Mouse (Mus musculus) forebrain, embryonic 12.5 days (tissue): ENCODE data around the gene Ephb2. TPM values are rescaled to one million over a fixed set of nuclear protein-coding genes. Genes with fewer than 3 reads are reported as not detected.

ENCODE experiments used
- ATAC-seq: fragments of 200-750 bp; cut with Nextera tagmentation; 2 replicates; pipeline ENCODE4 v1.8.0; 2017; ENCODE audit warnings: moderate TSS enrichment; ENCODE audit not compliant: low FRiP score
- H3K27ac ChIP-seq: fragments of 300-500 bp; sonication (generic); 2 replicates; pipeline ENCODE4 v1.5.1; 2016; ENCODE audit warnings: mild to moderate bottlenecking
- H3K27me3 ChIP-seq: fragments of 300-500 bp; sonication (generic); 2 replicates; pipeline ENCODE4 v1.6.1; 2016; ENCODE audit warnings: mild to moderate bottlenecking
- H3K36me3 ChIP-seq: fragments of 300-500 bp; sonication (generic); replicated peaks from 2 replicates; pipeline ENCODE4 v1.6.1; 2016; ENCODE audit warnings: mild to moderate bottlenecking
- H3K4me1 ChIP-seq: fragments of 300-500 bp; sonication (generic); 2 replicates; pipeline ENCODE4 v1.6.1; 2016
- H3K4me2 ChIP-seq: fragments of 300-500 bp; sonication (generic); 2 replicates; pipeline ENCODE4 v1.6.1; 2016; ENCODE audit warnings: mild to moderate bottlenecking, moderate library complexity
- H3K4me3 ChIP-seq: fragments of 300-500 bp; sonication (generic); replicated peaks from 2 replicates; pipeline ENCODE4 v1.5.1; 2016; ENCODE audit warnings: mild to moderate bottlenecking
- H3K9ac ChIP-seq: fragments of 300-500 bp; sonication (generic); 2 replicates; pipeline ENCODE4 v1.6.1; 2016; ENCODE audit warnings: mild to moderate bottlenecking
- H3K9me3 ChIP-seq: fragments of 300-500 bp; sonication (generic); 2 replicates; pipeline ENCODE4 v1.6.1; 2016
- WGBS: fragments of 180-500 bp; shearing (Covaris S2); methylation state at CpG from one replicate; pipeline ENCODE4 v1.1.7; 2016; 5-methylcytosine and 5-hydroxymethylcytosine counted together
- polyA plus RNA-seq: library from polyadenylated mRNA; unstranded; fragments of >200 nt; fragmentation: Nextera tagmentation; extraction: Ambion mirVana; gene quantifications from 2 replicates; pipeline ENCODE4 v1.2.1, GENCODE M21; 2016

The Ephb2 gene
- polyA plus RNA-seq, 1 experiment from 2014 or later, result 30.2 TPM

- H3K36me3 ChIP-seq, result no peaks in the 10 kb centered on the region
- 61% methylated on average over 5 of the region's 5 CpGs for WGBS
- ATAC-seq, result no peak
- H3K27me3 ChIP-seq, result peaks cover 38% of the 10 kb centered on the region
- 0 out of 2 replicates have a peak, but pooled peaks cover 3% of the 10 kb centered on the region for H3K9me3 ChIP-seq
- no peak overlapping the region for H3K4me2 ChIP-seq
- peaks cover 26% of the 10 kb centered on the region for H3K4me1 ChIP-seq
- H3K9ac ChIP-seq, result no peak overlapping the region
- H3K27ac ChIP-seq, result no peak overlapping the region
- no peak overlapping the region for H3K4me3 ChIP-seq
Observed at GRCm38 (mm10) chr4:136636511-136636910, 199.3 kb downstream of the Ephb2 start.

- H3K4me1 ChIP-seq, result peaks cover 30% of the 10 kb centered on the region
- no peak for ATAC-seq
- H3K9ac ChIP-seq, result no peak overlapping the region
- peaks cover 38% of the 10 kb centered on the region for H3K27me3 ChIP-seq
- no peaks in the 10 kb centered on the region for H3K36me3 ChIP-seq
- no peak overlapping the region for H3K27ac ChIP-seq
- H3K9me3 ChIP-seq, result 0 out of 2 replicates have a peak, but pooled peaks cover 3% of the 10 kb centered on the region
- H3K4me3 ChIP-seq, result no peak overlapping the region
- H3K4me2 ChIP-seq, result no peak overlapping the region
Observed at GRCm38 (mm10) chr4:136635995-136636394, 199.8 kb downstream of the Ephb2 start.

GRCm38 (mm10) chr4:136631237-136631994 is 204.4 kb downstream of the Ephb2 start:
- ATAC-seq, result no peak
- peaks cover 7% of the 10 kb centered on the region for H3K4me1 ChIP-seq
- H3K9me3 ChIP-seq, result 0 out of 2 replicates have a peak, but pooled peaks cover 3% of the 10 kb centered on the region

GRCm38 (mm10) chr4:136626590-136626989 is 209.2 kb downstream of the Ephb2 start:
- Histone ChIP-seq H3K4me1 (peaks cover 7% of the 10 kb centered on the region), H3K27ac (no peak overlapping the region), H3K36me3 (no peaks in the 10 kb centered on the region), H3K4me2 (no peak overlapping the region), H3K9me3 (no peaks in the 10 kb centered on the region), H3K4me3 (no peak overlapping the region), H3K27me3 (no peaks in the 10 kb centered on the region), H3K9ac (no peak overlapping the region)
- WGBS, result 75% methylated on average over 6 of the region's 6 CpGs
- ATAC-seq, result no peak

More at GRCm38 (mm10) chr4:136631237-136631994, 204.4 kb downstream of the Ephb2 start:
- Histone ChIP-seq H3K27me3 (peaks cover 11% of the 10 kb centered on the region), H3K36me3 (no peaks in the 10 kb centered on the region), H3K4me2 (no peak overlapping the region), H3K4me3 (no peak overlapping the region), H3K27ac (0 out of 2 replicates have a peak overlapping the region, but pooled peaks have one; percentile 31), H3K9ac (no peak overlapping the region)
- 83% methylated on average over 11 of the region's 11 CpGs for WGBS

- Histone ChIP-seq H3K4me3 (no peak within 1 kb of the TSS), H3K4me1 (no peaks in the 10 kb centered on the region), H3K9me3 (no peaks in the 10 kb centered on the region), H3K27me3 (no peaks in the 10 kb centered on the region), H3K4me2 (no peak within 1 kb of the TSS), H3K9ac (no peak within 1 kb of the TSS), H3K36me3 (no peaks in the 10 kb centered on the region), H3K27ac (no peak within 1 kb of the TSS)
- no peak for ATAC-seq
- 34% methylated on average over 6 of the region's 6 CpGs for whole genome bisulfite sequencing
Observed at GRCm38 (mm10) chr4:136622388-136622787, 213.4 kb downstream of the Ephb2 start, which contains the start of gene Lactbl1. TSS of gene Lactbl1 (plus strand) at chr4:136622621.

- WGBS, result 50% methylated on average over 5 of the region's 5 CpGs
- no peak for ATAC-seq
- no peak overlapping the region for H3K4me2 ChIP-seq
- H3K9me3 ChIP-seq, result no peaks in the 10 kb centered on the region
- no peaks in the 10 kb centered on the region for H3K36me3 ChIP-seq
- no peak overlapping the region for H3K27ac ChIP-seq
- no peak overlapping the region for H3K9ac ChIP-seq
- H3K4me3 ChIP-seq, result no peak overlapping the region
- H3K4me1 ChIP-seq, result no peaks in the 10 kb centered on the region
- H3K27me3 ChIP-seq, result no peaks in the 10 kb centered on the region
Observed at GRCm38 (mm10) chr4:136621956-136622355, 213.8 kb downstream of the Ephb2 start.

- Histone ChIP-seq H3K27ac (no peak overlapping the region), H3K4me2 (no peak overlapping the region), H3K4me3 (no peak overlapping the region), H3K27me3 (no peaks in the 10 kb centered on the region), H3K4me1 (no peaks in the 10 kb centered on the region), H3K9ac (no peak overlapping the region), H3K9me3 (no peaks in the 10 kb centered on the region), H3K36me3 (no peaks in the 10 kb centered on the region)
- no peak for ATAC-seq
- 0% methylated on average over 1 of the region's 1 CpGs for WGBS
Observed at GRCm38 (mm10) chr4:136621336-136621735, 214.5 kb downstream of the Ephb2 start.

- H3K4me3 ChIP-seq, result no peak overlapping the region
- H3K4me2 ChIP-seq, result no peak overlapping the region
- ATAC-seq, result no peak
- H3K27me3 ChIP-seq, result no peaks in the 10 kb centered on the region
- no peaks in the 10 kb centered on the region for H3K36me3 ChIP-seq
- WGBS, result 70% methylated on average over 7 of the region's 7 CpGs
- H3K27ac ChIP-seq, result no peak overlapping the region
- no peaks in the 10 kb centered on the region for H3K9me3 ChIP-seq
- no peaks in the 10 kb centered on the region for H3K4me1 ChIP-seq
- no peak overlapping the region for H3K9ac ChIP-seq
Observed at GRCm38 (mm10) chr4:136613657-136614056, 222.1 kb downstream of the Ephb2 start.

GRCm38 (mm10) chr4:136610387-136610856 is 225.4 kb downstream of the Ephb2 start, which contains the start of gene Tex46:
TSS of gene Tex46 (plus strand) at chr4:136610437.
- Histone ChIP-seq H3K4me3 (no peak within 1 kb of the TSS), H3K27ac (no peak within 1 kb of the TSS), H3K27me3 (no peaks in the 10 kb centered on the region), H3K4me1 (no peaks in the 10 kb centered on the region), H3K9me3 (no peaks in the 10 kb centered on the region), H3K36me3 (no peaks in the 10 kb centered on the region), H3K9ac (no peak within 1 kb of the TSS), H3K4me2 (no peak within 1 kb of the TSS)
- no peak for ATAC-seq
- WGBS, result 64% methylated on average over 4 of the region's 4 CpGs

GRCm38 (mm10) chr4:136605756-136606485 is 229.9 kb downstream of the Ephb2 start:
- Histone ChIP-seq H3K27ac (no peak overlapping the region), H3K4me3 (no peak overlapping the region), H3K27me3 (no peaks in the 10 kb centered on the region), H3K9ac (no peak overlapping the region), H3K9me3 (no peaks in the 10 kb centered on the region), H3K4me2 (no peak overlapping the region), H3K36me3 (no peaks in the 10 kb centered on the region), H3K4me1 (peaks cover 9% of the 10 kb centered on the region)
- no peak for ATAC-seq
- 91% methylated on average over 19 of the region's 19 CpGs for WGBS

- peak within 1 kb of the TSS; percentile 98 for H3K27ac ChIP-seq
- H3K9ac ChIP-seq, result peak within 1 kb of the TSS; percentile 100
- 0 out of 2 replicates have a peak, but pooled peaks cover 3% of the 10 kb centered on the region for H3K36me3 ChIP-seq
- no peaks in the 10 kb centered on the region for H3K27me3 ChIP-seq
- peak within 1 kb of the TSS; percentile 98 for H3K4me3 ChIP-seq
- WGBS, result under 1% methylated on average over 45 of the region's 45 CpGs
- H3K4me2 ChIP-seq, result peak within 1 kb of the TSS; percentile 63
- peaks cover 18% of the 10 kb centered on the region for H3K4me1 ChIP-seq
- ATAC-seq, result peak; percentile 91
- no peaks in the 10 kb centered on the region for H3K9me3 ChIP-seq
Observed at GRCm38 (mm10) chr4:136602568-136602967, 233.2 kb downstream of the Ephb2 start, which contains the start of gene Kdm1a. TSS of gene Kdm1a (minus strand) at chr4:136602723.

GRCm38 (mm10) chr4:136602018-136602554 is 233.7 kb downstream of the Ephb2 start:
- H3K27ac ChIP-seq, result peak overlapping the region; percentile 98
- H3K9ac ChIP-seq, result peak overlapping the region; percentile 100
- 0% methylated on average over 47 of the region's 68 CpGs for whole genome bisulfite sequencing
- H3K9me3 ChIP-seq, result no peaks in the 10 kb centered on the region
- peak overlapping the region; percentile 98 for H3K4me3 ChIP-seq
- H3K4me1 ChIP-seq, result peaks cover 18% of the 10 kb centered on the region
- 0 out of 2 replicates have a peak, but pooled peaks cover 3% of the 10 kb centered on the region for H3K36me3 ChIP-seq
- peak; percentile 67 for ATAC-seq
- peak overlapping the region; percentile 63 for H3K4me2 ChIP-seq
- no peaks in the 10 kb centered on the region for H3K27me3 ChIP-seq
